Mouse (Mus musculus) cerebellum, adult 9-10 months (tissue): Measurements from ENCODE around the gene Pdcd6.

ENCODE experiments used
- DNase-seq: peaks from one replicate; pipeline ENCODE4 v3.0.0; 2022

Gene Pdcd6

DNA sequence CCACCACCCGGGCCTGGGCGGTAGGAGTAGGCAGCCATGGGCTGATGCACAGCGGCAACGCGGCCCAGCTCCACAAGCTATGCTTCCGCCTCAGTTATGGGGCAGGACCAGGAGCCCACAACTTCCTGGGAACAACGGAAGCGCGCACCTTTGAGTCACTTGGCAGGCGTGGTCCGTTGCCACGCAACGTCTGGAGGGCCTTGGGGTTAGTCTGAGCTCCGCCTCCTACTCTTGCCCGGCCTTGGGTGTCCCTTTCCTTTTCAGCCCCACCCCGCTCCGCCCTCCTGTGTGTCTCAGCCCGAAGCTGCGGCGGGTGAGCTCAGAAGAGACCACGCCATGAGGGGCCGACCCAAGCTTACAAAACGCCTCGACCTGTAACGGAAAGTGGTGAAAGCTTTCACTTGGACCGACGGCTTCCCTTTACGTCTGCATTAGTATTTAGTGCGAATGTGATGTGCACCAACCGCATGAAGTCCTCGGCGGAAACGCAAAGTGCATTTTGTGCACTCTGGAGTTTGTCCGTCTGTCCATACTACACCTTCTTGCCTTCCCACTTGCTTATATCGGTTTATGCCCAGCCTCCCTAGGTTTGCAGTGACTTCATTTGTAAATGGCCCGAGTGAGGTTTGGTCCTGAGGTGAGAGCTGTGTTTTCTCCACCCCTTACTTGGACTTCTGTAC is at the start of gene Pdcd6:
TSS of gene Pdcd6 (minus strand) at position 411 of the 680 bp plus-strand sequence.
- peak; percentile 89 for DNase-seq

DNA sequence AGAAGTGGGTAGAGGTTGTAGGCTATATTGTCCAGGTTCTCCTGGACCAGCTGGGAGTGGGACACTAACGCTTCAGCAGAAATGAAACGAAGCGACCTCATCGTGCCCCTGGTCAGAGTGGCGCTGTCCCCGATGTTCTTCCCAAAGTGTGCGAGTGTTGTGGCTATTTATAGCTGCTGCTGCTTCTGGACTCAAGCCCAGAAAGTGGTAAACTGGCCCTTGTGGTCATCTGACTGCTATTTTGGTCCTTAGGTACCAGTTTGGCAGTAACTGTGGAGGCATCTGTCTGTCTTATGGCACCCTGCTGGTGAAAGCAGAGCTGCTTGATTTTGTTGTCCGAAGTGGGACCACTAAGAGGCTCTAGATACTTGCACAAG is 46.5 kb upstream of the Pdcd6 start, which contains the start of gene Lrrc14b:
TSS of gene Lrrc14b (minus strand) at position 147 of the 377 bp plus-strand sequence.
- DNase-seq: peak; percentile 46

DNA sequence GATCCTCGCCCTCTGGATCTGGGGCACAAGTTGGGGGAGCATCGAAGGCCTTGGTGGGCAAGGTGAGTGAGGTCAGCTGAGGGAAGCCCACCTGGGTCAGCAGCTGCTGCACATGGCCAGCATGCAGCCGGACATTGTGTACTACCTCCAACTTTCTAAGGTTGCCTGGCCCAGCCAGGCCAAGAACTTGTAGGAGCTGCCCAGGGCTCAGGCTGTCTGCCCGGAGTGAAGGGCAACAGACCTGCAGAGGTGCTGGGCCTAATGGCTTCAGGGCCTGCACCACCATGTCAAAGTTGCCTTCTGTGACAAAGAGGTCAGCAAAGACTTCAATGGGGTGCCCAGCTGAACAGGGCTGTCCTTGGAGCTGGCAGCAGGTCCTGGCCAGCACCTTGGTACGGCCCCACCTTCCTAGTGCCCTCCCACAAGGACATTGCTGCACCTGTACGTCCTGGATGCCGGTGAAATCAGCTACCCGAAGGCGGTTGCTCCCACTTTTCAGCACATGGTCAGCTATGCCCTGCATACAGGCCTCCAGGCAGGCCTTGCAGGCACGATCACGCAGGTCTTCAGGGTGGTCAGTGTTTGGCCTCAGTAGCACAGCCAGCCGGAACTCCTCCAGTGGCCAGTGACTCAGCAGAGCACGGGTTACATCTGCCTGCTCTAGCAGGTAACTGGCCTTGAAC is 45.9 kb upstream of the Pdcd6 start:
- no peak for DNase-seq

DNA sequence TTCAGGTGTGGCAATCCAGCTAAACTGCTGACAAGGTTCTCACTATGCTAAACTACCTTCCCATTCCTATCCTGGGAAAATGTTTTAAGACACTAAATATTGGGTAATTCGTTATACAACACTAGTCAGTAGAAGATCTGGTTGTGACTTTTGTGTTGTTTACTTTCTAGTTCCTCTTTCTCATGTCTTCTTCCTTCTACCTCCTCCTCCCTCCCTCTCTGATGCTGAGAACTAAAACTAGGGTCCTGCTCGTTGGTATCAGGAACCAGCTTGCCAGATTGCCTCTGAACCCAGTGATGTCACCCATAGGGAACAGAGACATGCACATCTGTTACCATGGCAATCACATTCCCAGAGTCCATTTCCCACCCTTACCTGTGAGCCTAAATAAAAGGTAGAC is 44.8 kb upstream of the Pdcd6 start:
- DNase-seq: no peak

DNA sequence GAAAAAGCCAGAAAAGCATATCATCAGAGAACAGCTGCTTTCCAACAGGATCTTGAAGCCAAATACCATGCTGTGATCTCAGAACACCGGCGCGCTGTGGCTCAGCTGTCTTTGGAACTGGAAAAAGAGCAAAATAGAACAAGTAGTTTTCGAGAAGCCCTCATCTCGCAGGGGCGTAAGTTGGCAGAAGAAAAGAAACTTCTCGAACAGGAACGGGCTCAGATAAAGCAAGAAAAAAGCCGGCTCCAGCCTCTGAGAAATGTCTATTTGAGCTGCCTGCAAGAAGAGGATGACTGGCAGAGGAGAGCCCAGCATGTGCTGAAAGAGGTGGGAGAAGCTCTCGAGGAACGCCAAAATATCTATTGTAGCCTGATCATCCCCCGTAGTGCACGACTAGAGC is 39.1 kb upstream of the Pdcd6 start:
- no peak for DNase-seq

DNA sequence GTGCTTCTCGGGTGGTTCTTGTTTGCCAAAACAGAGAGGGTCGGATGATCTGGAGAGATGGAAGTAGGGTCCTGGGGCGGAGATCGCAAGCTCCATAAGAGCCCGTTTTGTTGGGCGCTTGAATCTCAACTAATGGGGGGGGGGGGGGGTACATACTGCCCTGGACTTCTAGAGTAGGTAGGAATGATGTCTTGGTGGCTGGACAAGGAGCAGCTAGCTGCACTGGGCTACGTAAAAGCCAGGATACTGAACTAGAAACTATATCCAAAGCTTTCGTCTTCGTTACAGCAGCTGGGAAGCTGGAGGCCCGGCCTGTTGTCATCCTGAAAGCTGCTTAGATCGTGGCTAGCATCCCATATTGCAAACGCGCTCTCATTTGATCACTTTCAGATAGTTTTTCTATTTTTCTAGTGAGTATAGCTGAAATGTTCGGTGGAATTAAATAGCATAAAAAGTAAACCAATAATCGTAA is 33.1 kb upstream of the Pdcd6 start:
- DNase-seq: no peak

DNA sequence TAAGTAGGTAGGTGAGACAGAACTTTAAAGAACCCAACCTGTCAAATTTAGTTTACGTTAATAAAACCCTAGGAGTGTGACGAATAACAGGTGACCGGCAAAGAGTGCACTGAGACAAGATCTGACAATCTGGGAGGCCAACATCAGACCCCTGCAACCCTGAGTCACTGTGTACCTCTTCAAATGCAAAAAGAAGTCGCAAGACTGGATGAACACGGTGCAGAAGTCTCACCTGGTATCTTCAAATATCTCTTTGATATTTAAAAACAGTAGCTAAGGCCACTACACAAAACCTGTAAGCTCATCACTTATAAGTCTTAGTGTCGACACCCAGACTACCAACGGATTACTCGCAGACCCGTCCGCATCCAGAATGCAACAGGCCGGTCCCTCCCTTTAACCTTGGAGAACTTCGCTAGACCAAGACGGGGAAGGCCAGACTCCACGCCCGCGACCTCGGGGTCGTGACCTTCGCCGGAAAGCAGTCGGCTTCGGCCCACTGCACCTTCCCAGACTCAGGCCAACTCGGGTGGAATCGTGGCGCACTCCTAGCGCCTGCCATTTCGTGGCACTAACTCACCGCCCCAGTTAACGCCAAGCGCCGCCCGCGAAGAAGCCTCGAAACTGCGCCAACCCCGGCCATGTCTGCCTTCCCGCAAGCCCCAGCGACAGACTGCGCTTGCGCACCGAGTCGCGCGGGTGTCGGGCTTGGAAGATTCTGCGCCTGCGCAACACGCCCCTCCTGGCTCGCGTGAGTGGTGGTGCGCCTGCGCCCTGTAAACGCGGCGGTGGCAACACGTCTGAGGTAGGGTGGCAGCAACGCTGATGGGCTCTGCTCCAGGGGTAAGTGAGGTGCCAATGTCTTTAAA is 32.4 kb upstream of the Pdcd6 start, which contains the start of the genes Sdha and Ccdc127:
TSS of gene Sdha (minus strand) at position 715 of the 869 bp plus-strand sequence.
TSS of gene Ccdc127 (plus strand) at position 744 of the 869 bp plus-strand sequence.
- DNase-seq: peak; percentile 96

DNA sequence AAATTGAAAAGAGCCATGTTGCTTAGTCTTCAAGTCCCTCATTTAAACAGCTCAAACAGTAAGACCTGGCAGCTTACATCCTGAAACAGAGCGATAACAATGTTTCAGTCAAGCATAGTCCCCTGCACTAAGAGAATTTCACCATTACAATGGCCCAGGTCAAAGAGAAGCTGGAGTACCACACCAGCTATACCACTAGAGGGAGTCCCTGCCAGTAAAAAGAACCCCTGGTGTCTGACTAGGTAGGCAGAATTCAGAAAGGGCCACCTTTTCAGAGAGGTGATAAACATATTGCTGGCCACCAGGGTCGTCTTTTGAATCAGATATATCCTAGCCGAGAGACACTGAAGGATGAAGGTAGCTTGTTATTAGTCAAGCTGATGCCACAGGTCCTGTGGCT is 23.7 kb upstream of the Pdcd6 start:
- DNase-seq: peak; percentile 32

DNA sequence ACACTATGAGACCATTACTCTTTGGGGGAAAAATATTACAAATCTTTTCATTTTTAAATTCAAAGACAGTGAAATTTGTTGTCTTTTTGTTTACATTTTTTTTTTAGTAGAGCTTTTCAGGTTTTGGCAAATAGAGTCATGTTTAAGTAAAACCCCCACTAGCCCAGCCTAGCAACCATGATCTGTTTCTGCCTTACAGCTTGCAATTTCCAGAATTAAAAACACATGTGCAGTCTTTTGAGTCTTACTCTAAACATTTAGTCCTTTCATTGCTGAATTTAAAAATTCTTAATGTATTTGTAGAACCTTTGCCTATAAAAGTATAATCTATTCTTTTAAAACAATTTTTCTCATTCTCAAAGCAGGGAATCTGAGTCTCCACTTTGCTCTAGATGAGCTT is 11.9 kb upstream of the Pdcd6 start:
- no peak for DNase-seq

DNA sequence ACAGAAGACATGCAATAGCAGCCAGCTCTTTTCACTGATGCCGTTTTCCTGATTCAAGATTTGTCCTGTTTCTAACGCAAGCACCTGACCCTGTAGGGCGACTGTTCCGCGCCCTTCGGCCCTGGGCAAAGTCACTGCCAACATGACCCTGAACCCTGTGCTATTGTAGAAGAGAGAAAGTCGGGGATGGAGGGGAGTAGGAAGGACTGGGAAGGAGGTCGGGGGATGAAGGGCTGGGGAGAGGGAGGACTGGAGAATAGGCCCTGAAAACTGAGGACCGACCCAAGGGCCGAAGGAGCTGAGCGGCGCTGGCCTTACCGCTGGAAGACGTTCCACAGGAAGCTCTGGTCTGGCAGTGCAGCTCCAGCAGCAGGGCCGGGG is 601 bp downstream of the Pdcd6 start:
- no peak for DNase-seq

DNA sequence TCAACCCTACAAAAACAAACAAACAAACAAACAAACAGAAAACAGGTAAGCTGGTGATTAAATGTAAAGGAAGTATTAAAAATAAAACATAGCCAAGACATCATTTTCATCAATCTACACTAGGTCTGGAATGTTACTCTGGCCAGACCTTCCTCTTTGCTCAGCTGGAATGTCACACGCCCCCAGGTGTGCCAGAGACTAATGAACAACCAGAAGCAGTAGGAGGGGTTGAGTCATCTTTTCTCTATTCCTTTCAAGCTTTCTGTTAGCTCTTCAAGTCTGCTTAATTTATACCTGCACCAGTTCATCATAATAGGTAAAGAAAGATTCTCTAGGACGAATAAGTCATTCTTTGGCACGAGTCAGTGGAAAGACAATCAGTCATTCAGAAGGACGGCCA is 994 bp downstream of the Pdcd6 start:
- DNase-seq: no peak

DNA sequence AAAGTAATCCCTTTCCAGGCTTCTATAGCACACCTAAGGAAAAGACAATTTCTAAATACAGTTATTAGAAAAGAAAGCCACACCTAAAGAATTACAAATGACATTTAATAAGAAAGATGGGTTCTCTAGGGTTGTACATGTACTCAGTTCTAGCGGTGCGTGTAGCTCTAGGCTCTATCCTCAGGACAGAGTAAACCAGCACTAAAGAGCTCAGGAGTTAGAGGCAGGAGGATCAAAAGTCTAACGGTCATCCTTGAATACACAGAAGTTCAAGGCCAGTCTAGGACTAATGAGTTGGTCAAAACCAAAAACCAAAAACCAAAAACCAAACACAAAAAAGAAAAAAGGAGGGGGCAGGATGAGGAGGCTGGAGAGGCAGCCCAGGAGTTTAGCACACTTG is 2.8 kb downstream of the Pdcd6 start:
- DNase-seq: no peak

DNA sequence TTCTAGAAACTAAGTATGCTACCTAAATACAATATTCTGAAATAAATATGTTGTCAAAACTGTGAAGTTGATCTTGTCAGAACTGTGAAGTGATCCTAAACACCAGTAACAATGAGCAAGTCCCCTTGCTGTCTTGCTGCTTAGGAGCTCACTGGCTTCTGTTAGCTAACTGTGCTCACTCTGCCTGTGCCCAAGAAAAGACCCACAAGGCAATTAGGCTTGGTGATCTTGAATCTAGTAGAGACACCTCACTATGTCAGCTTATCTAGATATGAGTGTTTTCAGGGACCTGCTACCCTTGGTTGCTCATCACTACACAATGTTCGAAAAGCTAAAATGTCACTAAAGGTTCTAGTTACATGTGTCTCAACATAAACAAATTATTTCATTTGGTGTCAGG is 11.6 kb downstream of the Pdcd6 start:
- DNase-seq: no peak

DNA sequence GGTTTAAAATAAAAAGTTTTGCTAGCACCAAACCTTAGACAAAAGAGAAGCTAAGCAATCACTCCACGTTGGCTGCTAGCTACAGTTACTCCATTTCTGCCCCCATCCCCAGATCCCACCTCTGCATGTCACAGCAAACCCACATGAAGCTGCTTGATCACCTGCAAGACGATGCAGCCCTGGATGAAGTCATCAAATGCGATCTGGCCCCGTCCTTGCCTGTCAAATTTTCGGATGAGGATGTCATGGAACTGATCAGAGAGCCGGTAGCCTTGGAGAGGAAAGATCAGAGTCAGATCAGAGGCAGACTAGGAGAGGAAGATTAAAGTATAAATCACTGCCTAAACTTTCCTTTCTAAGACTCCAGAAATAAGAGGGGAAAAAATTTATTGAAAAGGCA is 12.0 kb downstream of the Pdcd6 start:
- no peak for DNase-seq

DNA sequence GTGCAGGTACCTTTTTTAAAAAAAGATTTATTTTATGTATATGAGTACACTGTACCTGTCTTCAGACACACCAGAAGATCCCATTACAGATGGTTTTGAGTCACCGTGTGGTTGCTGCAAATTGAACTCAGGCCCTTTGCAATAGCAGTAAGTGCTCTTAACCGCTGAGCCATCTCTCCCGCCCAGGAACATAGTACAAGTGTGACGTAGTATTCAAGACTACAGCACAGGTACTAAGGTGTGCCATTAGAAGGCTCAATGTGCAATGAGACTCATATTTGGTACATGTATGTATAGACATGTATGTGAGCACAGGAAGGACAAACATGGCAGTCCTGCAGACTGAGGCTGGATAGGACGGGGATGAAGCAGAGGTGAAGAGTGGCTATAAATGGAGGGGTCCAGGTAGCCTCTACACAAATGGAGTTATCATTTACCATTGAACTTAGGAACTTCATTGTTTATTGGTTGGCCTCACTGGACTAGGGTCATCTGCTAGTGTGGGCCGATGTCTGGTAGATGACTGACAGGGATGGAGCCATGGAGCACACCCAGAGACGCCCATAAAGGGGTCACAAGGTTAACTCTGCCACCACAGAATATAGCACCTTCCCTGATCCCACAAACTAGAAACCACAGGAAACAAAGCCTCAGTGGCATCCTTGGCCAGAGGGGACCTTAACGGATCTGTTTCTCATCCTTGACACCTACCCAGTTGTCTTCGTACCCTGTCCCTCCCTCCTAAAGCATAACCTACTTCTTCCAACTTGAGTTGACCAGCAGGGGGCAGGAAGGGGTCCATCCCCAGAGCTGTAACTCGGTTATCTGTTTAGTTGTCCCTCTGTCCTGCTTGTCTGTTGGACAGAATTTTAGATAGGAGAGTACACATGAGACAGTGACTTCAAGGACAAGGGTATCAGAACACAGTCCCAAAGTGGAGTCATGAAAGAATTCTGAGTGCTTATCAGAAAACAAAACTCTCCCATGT is 15.0 kb downstream of the Pdcd6 start:
- DNase-seq: no peak

DNA sequence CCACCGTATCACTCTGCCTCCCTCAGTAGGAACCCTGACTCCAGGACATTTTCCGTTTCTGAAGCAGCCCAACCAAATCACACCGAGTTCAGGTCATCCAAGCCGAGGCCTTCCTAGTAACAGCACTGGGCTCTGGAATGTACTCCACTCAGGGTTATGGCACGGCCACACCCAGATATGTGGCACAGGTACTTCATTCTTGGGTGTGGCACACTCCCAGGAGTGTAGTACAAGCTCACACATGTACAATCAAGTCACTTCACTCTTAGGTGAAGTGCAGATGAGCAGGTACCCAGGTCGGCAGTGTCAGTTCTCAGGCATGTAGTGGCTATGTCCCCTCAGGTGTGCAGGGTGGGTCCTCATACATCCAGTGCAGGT is 15.8 kb downstream of the Pdcd6 start:
- no peak for DNase-seq

DNA sequence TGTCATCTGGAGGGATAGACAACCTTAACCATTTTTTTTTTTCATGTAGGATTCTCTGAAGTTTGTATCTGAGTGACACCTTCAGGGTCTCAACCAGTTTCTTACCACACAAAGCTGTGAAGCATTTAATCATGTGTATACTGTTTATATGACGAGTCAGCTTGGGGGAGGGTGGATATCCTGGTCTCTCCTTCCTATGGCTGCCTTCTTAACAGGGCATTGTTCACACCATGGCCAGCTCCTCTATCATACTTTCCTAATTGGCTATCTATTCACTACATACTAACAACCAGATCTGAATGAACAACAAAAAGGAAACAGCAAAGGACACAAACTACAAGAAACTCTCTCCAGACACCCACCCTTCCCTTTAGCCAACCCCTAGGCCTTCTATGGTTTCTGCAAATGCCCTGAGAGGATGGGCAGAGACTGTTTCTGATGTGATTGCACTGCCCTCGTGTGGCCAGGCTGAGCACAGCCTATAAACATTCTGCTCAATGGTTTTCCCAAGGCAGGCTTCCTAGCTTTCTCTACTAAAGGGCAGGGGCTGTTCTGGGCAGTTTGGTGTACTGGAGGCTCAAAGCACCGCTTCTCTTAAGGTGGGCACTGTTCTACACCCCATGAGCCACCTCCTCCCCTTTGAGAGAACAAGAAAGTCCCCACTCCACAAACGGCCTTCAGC is 16.3 kb downstream of the Pdcd6 start:
- DNase-seq: peak; percentile 63

DNA sequence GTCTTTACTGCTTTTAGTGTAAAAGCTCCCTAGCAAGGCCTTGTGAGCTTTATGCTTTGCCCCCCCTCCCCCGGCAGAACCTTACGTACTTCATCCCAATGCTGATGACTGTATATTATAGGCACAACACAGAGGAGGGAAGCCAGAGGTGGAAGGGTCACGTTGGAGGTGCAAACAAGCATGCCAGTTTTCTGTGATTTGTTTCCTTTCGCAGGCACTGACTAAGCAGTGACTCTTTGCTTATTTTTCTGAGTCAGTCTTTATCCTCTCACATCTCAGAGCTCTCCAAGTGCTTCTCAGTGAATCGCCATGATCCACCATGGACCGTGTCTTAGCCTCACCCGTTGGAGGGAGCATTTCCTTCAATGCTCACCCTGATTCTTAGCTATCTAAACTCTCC is 21.0 kb downstream of the Pdcd6 start:
- no peak for DNase-seq

DNA sequence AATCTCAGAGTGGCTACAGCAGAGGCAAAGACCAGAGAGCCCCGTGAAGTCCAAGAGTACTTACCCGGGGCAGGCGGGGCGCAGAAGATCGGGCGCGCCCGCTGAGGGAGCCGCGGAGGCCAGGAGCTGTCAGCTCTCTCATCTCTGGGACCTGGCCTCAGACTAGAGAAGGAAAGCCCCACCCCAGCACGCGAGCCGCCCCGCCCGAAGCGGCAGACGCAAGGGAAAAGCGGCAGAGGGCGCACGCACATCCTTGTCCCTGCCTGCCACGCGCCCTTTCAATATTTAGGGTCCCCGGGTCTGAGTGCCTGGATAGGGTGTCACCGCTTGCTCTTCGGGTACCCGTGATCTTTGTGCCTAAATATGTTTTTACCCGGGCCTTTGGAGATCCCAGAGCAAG is 25.2 kb downstream of the Pdcd6 start, which contains the start of gene Ahrr:
TSS of gene Ahrr (minus strand) at position 165 of the 400 bp plus-strand sequence.
- DNase-seq: no peak

DNA sequence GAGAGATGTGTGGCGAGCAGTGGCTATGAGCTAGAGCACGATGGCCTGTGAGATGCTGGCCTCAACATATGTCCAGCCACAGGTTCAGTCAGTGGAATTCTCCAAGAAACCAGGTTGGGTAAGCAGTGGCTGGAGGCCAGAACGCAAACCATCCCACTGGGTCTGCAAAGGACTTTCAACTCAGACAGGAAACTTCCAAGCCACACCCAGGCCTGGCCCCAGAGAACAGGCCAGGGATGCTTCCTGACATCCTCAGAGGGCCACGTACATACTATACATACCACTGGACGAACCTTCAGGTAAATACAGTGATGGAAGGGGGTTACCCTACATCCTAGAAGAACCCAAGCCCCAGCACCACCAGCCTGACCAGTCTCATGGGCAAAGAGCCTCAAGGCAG is 27.7 kb downstream of the Pdcd6 start:
- no peak for DNase-seq

DNA sequence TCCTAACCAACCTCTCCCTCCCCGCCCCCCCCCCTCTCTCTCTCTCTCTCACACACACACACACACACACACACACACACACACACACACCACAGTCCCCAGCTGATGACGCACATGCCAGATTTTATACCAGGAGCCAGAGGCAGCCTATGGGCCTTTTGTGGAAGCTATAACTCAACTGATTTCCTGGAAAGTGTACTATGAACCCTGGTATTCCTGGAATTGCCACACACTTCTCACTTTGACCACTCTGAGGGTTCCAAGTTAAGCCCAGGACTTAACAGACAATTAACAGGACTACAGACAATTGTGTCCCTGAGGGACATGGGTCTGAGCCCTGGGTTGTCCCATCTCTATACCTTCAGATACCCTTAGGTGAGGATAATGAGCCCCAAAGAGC is 35.1 kb downstream of the Pdcd6 start:
- no peak for DNase-seq

DNA sequence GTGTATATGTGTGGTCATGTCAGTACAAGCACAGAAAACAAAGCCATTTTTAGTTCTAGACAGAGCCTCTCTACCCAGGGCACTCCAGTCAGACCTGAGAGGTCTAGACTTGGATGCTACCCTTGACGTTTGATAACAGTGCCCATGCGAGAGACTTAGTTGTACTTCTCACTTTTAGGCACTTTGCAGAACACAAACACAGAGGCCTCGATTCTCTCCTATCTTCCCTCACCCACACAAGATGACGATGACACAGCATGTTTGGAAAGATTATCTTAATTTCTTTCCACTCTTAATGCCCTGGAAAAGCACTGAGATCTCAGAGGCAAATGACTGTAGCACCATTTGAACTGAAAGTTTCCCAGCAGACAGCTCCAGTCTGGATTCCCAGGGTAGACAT is 41.7 kb downstream of the Pdcd6 start:
- no peak for DNase-seq
